Mouse (Mus musculus): Measurements from ENCODE around the gene Chmp5.
"Not testable (repeated sequence)": the region's sequence is repeated elsewhere in the genome, so short reads cannot be mapped to it uniquely, and the experiment has no call there.

Chmp5 gene

GRCm38 (mm10) chr4:40948160-40948708 is at the start of gene Chmp5, which contains the start of gene Bag1:
Gene Chmp5, plus strand, starts transcription at chr4:40948407.
Gene Bag1, minus strand, starts transcription at chr4:40948294.
- in situ Hi-C loops (cut with MboI; ENCODE audit: low sequenced_read_pairs): no loop called here

GRCm38 (mm10) chr4:40898476-40899044 is 49.6 kb upstream of the Chmp5 start:
- in situ Hi-C loops (cut with MboI; ENCODE audit: low sequenced_read_pairs): no loop called here

DNA sequence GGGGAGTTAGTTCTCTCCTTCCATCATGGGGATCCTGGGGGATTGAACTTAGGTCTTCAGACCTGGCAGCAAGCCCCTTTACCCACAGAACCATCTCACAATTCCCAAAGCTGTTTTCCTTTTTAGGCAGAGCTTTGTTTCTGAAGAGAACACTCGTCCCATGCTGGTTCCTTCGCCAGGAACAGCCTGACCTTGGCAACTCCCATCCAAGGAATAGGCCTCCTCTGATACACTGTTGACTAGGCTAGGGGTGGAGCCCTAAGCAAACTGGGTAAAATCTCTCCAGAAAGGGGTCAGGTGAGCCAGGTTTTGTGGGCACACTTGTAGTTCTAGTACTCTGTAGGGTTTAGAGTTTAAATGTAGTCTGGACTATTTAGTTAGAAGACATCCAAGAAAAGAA is 48.9 kb upstream of the Chmp5 start:
- in situ Hi-C loops (cut with MboI; ENCODE audit: low sequenced_read_pairs): no loop called here

DNA sequence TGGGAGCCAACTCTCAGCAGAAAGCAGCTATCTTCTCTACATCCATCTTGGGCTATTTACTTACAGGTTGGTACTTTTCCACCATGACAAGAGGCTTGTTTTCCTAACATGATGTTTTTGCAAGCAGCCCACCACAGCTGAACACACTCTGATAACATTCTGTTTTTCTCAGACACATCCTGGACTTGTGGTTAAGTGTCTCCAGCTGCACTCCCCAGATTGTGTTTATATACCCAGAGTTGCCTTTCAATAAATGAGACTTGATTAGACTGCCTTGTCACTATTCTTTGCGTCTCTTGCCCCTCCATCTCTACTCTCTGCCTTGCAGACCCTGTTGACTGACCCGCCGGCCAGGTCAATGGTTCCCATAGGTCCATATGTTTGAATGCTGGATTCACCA is 48.1 kb upstream of the Chmp5 start:
- in situ Hi-C loops (cut with MboI; ENCODE audit: low sequenced_read_pairs): no loop called here

GRCm38 (mm10) chr4:40900612-40901011 is 47.6 kb upstream of the Chmp5 start:
- in situ Hi-C loops (cut with MboI; ENCODE audit: low sequenced_read_pairs): no loop called here

- in situ Hi-C loops (cut with MboI; ENCODE audit: low sequenced_read_pairs): loop anchor here (5.0 kb wide), 1 partner anchor 134 kb away; no protein-coding TSS in a partner anchor
These were observed 41.9 kb upstream of the Chmp5 start for GRCm38 (mm10) chr4:40906298-40906697.

- in situ Hi-C loops (cut with MboI; ENCODE audit: low sequenced_read_pairs): loop anchor here (5.0 kb wide), 1 partner anchor 136 kb away; no protein-coding TSS in a partner anchor
These were observed 39.8 kb upstream of the Chmp5 start for GRCm38 (mm10) chr4:40908261-40908969.

DNA sequence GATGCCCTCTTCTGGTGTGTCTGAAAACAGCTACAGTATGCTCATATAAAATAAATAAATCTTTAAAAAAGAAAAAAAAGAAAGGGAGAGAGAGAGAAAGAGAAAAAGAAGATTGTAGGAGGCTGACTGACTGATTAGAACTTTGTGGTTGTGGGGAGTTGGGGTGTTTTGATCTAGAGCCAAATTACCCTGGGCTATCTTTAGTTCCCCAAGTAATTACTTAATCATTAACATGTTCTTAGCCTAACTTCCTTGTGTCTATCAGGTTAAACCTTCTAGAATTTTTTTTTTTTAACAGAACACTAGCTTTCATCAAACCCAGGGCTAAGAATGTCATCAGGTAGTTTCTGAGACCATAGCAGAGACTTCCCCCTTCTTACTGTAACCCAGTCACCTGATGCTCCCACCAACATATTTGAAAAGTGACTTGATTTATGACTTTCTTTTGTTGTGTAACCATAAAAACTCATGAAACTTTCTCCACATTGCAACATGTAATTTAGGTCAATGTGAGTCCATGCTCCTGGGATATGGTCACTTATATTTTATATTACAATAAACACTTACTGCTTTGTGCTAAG is 33.8 kb upstream of the Chmp5 start:
- in situ Hi-C loops (cut with MboI; ENCODE audit: low sequenced_read_pairs): no loop called here

DNA sequence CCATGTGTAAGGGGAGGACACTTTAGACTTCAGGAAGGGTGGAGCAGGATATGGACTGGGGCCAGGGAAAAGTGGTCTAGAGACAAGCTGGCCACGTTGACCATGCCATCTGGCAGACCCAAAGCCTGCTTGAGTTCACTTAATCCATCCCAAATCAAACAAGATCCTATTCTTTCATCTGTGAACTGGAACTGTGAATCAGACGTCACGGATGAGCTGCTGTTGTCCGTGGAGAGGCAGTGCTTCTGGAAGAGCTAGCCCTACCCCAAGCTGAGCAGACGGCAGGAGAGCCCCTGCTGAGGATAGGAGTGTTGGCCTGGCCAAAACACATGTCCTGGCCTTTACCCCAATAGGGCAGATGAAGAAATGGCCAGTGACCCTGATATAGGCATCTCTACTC is 32.3 kb upstream of the Chmp5 start:
- in situ Hi-C loops (cut with MboI; ENCODE audit: low sequenced_read_pairs): no loop called here

DNA sequence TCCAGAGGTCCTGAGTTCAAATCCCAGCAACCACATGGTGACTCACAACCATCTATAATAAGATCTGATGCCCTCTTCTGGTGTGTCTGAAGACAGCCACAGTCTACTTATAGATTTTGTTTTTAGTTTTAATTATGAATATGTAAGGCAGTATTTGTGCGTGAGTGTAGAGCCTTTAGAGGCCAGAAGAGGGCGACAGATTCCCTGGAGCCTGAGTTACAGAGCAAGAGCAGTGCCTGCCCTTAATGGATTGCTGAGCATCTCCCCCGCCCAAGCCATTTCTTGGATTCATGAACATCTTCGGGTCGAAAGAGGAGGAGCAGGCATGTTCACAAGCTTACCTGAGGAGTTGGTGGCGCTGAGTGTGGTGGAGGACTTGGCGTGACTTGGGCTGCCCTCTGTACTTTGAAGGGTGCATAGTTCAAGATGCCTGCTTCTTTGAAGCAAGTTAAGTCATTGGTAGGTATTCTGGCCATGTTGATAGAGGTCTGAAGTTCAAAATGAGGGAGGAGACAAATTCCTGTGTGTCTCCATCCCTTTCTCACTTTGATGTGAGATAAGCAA is 31.5 kb upstream of the Chmp5 start:
- in situ Hi-C loops (cut with MboI; ENCODE audit: low sequenced_read_pairs): no loop called here

DNA sequence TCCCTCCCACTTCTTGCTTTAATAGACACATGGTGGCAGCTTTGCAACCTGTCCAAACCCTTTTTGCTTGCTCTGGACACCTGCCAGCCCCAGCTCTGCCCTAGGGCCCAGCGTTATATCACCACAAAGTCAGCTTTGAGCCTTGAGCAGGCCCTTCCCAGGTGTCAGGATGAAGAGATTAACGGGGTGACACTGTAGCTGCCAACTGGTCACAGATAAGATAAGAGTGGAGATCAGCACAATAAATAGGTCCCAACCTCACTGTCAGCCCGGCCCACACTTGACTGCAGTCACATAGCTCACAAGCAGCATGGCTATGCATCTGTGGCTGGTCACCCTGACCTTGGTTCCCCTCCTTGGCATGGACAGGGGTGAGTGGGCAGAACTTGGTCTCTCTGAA is 28.4 kb upstream of the Chmp5 start, which contains the start of gene Spink4:
Gene Spink4, plus strand, starts transcription at position 268 of the 400 bp plus-strand sequence.
- in situ Hi-C loops (cut with MboI; ENCODE audit: low sequenced_read_pairs): no loop called here

DNA sequence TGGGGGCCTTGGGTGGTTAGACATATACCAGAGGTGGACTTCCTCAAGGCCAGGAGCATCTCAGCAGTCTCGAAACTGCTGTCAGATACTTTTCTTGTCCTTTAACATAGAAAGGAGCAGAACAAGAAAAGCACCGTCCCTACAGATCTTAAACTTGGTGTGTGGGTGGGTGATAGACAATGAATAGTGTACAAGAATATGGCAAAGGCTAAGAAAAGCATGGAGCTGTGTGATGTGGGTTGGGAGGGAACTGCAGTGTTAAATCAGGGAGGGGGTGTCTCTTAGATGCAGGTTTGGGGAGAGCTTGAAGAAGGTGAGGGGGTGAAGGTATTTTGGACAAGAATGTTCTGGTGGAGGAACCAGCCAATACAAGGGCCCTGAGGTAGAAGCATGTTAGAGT is 27.6 kb upstream of the Chmp5 start:
- in situ Hi-C loops (cut with MboI; ENCODE audit: low sequenced_read_pairs): no loop called here

- in situ Hi-C loops (cut with MboI; ENCODE audit: low sequenced_read_pairs): no loop called here
These were observed 26.9 kb upstream of the Chmp5 start for GRCm38 (mm10) chr4:40921288-40921687.

DNA sequence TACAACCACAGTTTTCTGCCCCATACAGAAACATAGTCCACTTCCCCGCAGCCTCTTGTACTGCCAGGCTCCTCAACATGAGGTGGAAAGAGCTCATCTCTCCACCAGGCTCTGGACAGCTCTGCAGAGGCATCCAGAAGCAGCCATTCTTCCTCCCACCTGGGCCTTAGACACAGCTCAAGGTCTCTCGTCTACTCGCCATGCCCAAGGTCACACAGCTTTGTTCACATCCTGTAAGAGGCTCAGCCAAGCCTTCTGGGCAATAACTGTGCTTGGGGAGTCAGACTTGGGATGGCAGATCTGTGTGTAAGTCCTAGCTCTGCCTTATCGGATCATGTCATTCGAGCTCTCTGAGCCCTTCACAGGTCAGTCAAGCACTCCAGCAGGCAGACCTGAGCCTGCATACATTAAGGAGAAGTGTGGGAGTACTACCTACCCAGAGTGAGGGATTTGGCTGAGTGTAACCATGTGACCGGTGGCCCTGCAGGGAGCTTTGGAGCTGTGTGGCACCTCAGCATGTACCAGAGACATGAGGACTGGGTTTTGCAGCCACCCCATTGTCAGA is 25.0 kb upstream of the Chmp5 start:
- in situ Hi-C loops (cut with MboI; ENCODE audit: low sequenced_read_pairs): no loop called here

GRCm38 (mm10) chr4:40925568-40925967 is 22.6 kb upstream of the Chmp5 start:
- in situ Hi-C loops (cut with MboI; ENCODE audit: low sequenced_read_pairs): no loop called here

DNA sequence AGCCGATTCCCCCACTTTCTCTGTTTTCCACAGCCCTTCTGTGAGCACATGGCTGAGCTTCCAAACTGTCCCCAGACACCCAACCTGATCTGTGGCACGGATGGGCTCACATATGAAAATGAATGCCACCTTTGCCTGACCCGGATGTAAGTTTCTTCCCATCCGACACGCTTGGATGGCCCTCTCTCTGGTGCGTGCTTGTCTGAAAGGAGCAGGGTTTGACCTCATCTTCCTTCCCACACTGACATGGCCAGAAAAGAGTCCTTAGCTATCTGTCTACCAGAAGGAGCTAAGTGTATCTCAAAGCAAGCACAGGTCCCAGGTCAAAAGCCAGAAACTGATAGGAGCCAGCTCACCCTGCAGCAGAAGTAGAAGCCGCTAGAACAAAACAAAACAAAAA is 19.2 kb upstream of the Chmp5 start:
- in situ Hi-C loops (cut with MboI; ENCODE audit: low sequenced_read_pairs): no loop called here

DNA sequence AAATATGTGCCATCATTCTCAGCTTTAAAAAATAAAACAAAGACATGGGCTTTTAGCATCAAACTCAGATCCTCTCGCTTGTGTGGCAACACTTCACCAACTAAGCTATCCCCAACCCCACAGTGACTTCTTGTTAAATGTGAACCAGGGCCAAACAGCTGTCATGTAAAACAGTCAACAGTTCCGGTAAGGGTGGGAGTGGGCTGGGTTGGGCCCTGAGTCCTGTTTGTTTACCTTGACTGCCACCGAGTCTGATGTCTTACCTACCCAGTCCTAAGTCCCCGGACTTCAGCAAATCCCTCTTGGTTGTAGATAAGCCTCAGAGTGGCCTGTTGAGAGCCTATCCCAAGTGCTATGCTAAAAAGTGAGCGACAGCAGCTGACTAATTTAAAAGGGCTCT is 14.5 kb upstream of the Chmp5 start:
- in situ Hi-C loops (cut with MboI; ENCODE audit: low sequenced_read_pairs): no loop called here

DNA sequence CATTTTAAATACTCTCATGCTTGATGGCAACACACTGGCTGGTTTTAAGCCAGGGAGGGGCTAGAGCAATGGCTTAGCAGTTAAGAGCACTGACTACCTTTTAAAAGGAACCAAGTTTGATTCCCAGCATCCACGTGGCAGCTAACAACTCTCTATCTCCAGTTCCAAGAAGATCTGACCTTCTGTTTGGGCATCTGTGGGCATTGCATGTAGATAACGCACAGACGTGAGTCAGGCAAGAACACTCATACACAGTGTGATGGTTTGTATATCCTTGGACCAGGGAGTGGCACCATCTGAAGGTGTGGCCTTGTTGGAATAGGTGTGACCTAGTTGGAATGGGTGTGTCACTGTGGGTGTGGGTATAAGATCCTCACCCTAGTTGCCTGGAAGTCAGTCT is 13.8 kb upstream of the Chmp5 start:
- in situ Hi-C loops (cut with MboI; ENCODE audit: low sequenced_read_pairs): not testable (repeated sequence)

DNA sequence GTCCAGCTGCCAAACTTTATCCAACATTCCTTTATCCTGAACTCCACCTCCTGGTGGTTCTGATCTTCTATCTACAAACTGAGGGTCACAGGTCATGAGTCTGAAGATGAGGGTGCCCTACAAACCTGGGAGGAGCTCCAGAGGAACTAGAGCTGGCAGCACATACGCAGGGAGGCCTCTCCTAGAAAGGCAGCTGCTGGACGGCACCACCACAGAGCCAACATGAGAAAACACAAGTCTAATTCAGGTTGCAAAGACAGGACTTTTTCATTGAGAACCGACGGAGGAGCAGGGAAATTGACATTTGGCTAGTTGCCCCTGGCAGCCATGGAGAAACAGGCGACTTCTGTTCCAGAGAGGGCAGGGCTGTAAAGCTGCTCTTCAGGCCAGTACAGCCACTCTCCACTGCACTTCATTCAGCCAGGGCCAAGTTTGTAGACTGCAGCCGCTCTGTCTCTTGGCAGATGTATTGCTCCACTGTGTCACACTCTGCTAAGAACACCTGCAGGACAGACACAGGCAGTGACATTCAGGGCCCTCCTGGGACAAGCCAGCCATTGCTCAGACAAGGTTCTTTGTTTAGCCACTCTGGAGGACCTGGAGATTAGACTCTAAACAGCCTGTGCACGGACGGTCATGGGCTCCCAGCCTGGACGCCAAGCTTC is 11.9 kb upstream of the Chmp5 start:
- in situ Hi-C loops (cut with MboI; ENCODE audit: low sequenced_read_pairs): no loop called here

DNA sequence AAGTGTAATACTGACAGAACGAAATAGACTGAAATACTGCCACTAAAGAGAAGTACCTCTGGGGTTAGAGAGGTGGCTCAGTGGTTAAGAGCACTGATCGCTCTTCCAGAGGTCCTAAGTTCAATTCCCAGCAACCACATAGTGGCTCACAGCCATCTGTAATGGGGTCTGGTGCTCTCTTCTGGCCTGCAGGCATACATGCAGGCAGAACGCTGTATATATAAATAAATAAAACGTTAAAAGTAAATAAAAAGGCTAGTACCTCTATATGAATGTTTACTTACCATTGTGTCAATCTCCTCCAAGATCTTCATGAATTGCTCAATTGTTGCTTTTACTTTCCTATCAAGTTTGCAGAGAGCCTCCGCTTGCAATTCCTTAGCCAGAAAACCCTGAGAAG is 9.4 kb upstream of the Chmp5 start:
- in situ Hi-C loops (cut with MboI; ENCODE audit: low sequenced_read_pairs): no loop called here

DNA sequence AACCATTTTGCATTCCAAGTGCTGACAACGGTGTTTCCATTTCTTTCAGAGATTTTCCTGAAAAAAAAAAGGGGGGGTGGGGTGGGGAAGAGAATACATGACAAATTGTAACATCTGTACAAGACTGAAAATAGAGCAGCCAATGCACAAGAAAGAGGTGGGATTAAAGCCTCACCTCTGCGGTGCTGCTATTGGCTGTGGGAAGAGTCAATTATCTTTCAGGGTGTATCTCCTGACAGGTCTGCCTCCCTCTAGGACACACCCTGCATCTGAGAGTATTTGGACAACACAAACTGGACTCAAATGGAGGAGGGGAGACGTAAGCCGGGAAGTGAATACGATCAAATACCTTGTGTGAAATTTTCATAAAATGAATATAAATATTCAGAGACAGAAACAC is 4.6 kb upstream of the Chmp5 start:
- in situ Hi-C loops (cut with MboI; ENCODE audit: low sequenced_read_pairs): no loop called here

Data from CH12F3 (cell line).